Mouse (Mus musculus) lung, adult 2 months (tissue): Measurements from ENCODE around the gene Asic2.

Experiments
- CTCF ChIP-seq: fragments of 200-500 bp; IDR thresholded peaks from 2 replicates; pipeline ENCODE4 v1.5.1; 2011; ENCODE audit warnings: mild to moderate bottlenecking, low read length, control low read depth; ENCODE audit not compliant: insufficient read depth
- POLR2A ChIP-seq: fragments of 200-500 bp; IDR thresholded peaks from 2 replicates; pipeline ENCODE4 v1.6.1; 2011; ENCODE audit warnings: low read depth, mild to moderate bottlenecking, control low read depth, low read length, borderline replicate concordance; ENCODE audit errors: extremely low read depth

DNA sequence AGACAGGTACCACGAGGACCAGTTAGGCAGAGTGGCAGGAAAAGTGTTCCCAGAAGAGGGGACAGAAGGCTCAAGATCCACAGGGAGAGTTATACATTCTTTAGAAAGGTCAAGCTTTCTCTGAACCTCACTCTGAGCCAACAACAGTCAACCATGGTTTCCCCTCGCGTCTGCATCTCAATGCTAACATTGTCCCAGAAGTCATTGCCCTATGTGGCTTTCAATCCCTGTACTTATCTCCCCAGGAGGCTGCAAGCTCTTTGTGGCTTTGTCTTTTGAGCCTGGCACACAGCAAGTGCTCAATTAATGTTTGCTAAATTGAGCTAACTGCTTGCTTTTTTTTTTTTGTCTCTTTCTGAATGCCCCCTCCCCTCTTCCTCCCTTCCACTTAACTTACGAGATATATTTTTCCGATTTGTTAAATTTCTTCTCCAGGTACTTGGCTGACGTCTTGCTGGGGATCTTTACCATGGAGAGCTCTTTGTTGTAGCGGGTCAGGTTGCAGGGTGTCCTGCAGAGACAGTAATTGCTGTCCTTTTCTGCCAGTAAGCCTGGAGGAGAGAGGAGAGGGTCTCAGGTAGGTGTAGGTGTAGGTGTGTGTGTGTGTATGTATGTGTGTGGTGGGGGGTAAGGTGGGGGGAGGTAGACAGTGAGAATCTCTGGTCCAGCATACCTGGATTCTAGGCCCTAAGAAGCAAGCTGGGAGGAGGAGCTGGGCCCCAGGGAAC lies 1078.8 kb downstream of the Asic2 start:
- TF ChIP-seq POLR2A: no peak
- TF ChIP-seq CTCF: no peak
